Mouse (Mus musculus): ENCODE data around the gene Dok1.

DNA sequence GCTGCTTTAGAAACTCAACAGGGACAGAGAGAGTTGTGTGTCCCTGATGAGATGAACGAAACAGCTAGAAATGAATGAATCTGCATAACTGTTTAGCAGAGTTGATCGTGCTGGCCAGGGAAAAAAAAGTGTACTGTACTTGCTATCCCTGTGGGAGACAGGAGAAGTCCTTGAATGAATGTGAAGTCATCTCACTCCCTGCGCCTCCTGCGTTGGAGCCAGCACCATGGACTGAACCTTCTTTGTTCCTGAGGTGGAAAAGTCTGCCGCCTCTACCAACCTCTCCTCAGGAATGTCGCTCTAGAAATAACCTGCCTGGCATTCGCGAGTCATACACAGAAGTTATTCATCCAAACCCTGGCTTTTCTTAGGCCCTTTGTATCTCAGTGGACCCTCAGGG lies 33.3 kb downstream of the Dok1 start:
- TF ChIP-seq CTCF (IDR thresholded peaks at IDR 0.05; ENCODE audit: extremely low read depth, insufficient read depth, insufficient read length, insufficient replicate concordance) (no peak), POLR2A (IDR thresholded peaks at IDR 0.05; ENCODE audit: low read depth, low read length) (no peak)
